Mouse (Mus musculus): ENCODE results near the gene Phlpp2. TPM values are rescaled to one million over a fixed set of nuclear protein-coding genes. Genes with fewer than 3 reads are reported as not detected.

Gene Phlpp2
- total RNA-seq, 2 experiments from 2014 or later = 22.9 to 24.3 TPM

GRCm38 (mm10) chr8:109895355-109895754 is 27.0 kb downstream of the Phlpp2 start:
- no peak for DNase-seq (ENCODE audit: low spot score in 2 of 2)

- no peak for DNase-seq (ENCODE audit: low spot score in 2 of 2)
Measured at GRCm38 (mm10) chr8:109902379-109902778, 34.0 kb downstream of the Phlpp2 start.

GRCm38 (mm10) chr8:109903909-109904469 is 35.6 kb downstream of the Phlpp2 start:
- DNase-seq (ENCODE audit: low spot score in 2 of 2) = peak; percentile 22 to 74

- DNase-seq (ENCODE audit: low spot score in 2 of 2) = no peak
Measured at GRCm38 (mm10) chr8:109904928-109905668, 36.8 kb downstream of the Phlpp2 start.

- DNase-seq (ENCODE audit: low spot score in 2 of 2) = no peak
Measured at GRCm38 (mm10) chr8:109906907-109907306, 38.6 kb downstream of the Phlpp2 start.

- DNase-seq (ENCODE audit: low spot score in 2 of 2) = no peak
Measured at GRCm38 (mm10) chr8:109907376-109907775, 39.0 kb downstream of the Phlpp2 start.

GRCm38 (mm10) chr8:109917277-109917676 is 48.9 kb downstream of the Phlpp2 start:
- peak in 1 of 2 experiments; percentile 47 for DNase-seq (ENCODE audit: low spot score in 2 of 2)

- DNase-seq (ENCODE audit: low spot score in 2 of 2) = peak in 1 of 2 experiments; percentile 54
Measured at GRCm38 (mm10) chr8:109920406-109921390, 52.4 kb downstream of the Phlpp2 start.

GRCm38 (mm10) chr8:109941606-109942360 is 73.4 kb downstream of the Phlpp2 start:
- DNase-seq (ENCODE audit: low spot score in 2 of 2) = no peak

- DNase-seq (ENCODE audit: low spot score in 2 of 2) = no peak
Measured at GRCm38 (mm10) chr8:109945153-109945632, 76.9 kb downstream of the Phlpp2 start.

- DNase-seq (ENCODE audit: low spot score in 2 of 2) = no peak
Measured at GRCm38 (mm10) chr8:109945694-109946093, 77.4 kb downstream of the Phlpp2 start.

GRCm38 (mm10) chr8:109946272-109946671 is 77.9 kb downstream of the Phlpp2 start:
- no peak for DNase-seq (ENCODE audit: low spot score in 2 of 2)

- peak in 1 of 2 experiments; percentile 45 for DNase-seq (ENCODE audit: low spot score in 2 of 2)
Measured at GRCm38 (mm10) chr8:109947447-109948284, 79.3 kb downstream of the Phlpp2 start.

GRCm38 (mm10) chr8:109948285-109948564 is 79.9 kb downstream of the Phlpp2 start:
- DNase-seq (ENCODE audit: low spot score in 2 of 2) = no peak

GRCm38 (mm10) chr8:109952171-109952570 is 83.8 kb downstream of the Phlpp2 start:
- no peak for DNase-seq (ENCODE audit: low spot score in 2 of 2)

GRCm38 (mm10) chr8:109954486-109954948 is 86.2 kb downstream of the Phlpp2 start:
- peak in 1 of 2 experiments; percentile 24 for DNase-seq (ENCODE audit: low spot score in 2 of 2)

GRCm38 (mm10) chr8:109957167-109958028 is 89.1 kb downstream of the Phlpp2 start:
- DNase-seq (ENCODE audit: low spot score in 2 of 2) = no peak

- no peak for DNase-seq (ENCODE audit: low spot score in 2 of 2)
Measured at GRCm38 (mm10) chr8:109958036-109958655, 89.8 kb downstream of the Phlpp2 start.
